Mouse (Mus musculus) heart, postnatal 10 days (tissue): ENCODE measurements around the gene Tmem147. TPM values are rescaled to one million over a fixed set of nuclear protein-coding genes. Genes with fewer than 3 reads are reported as not detected.

Source experiments
- total RNA-seq, 2 experiments: library from RNA; stranded (reverse); gene quantifications; 2 replicates each; pipeline ENCODE4 v1.2.3; 2021

The Tmem147 gene
- total RNA-seq, 2 experiments from 2014 or later = 229 to 244 TPM

Other genes with a start within 250 kb of the Tmem147 start
- not detected for gene Prodh2, start 235.9 kb downstream of the Tmem147 start, total RNA-seq
- gene Arhgap33, start 194.5 kb downstream of the Tmem147 start, total RNA-seq = 1 to 10 TPM; 3.7 to 3.9 TPM
- 100 to 1,000 TPM; 391 to 393 TPM for gene Hspb6, start 177.4 kb downstream of the Tmem147 start, total RNA-seq
- 1 to 10 TPM; 2.7 to 4.8 TPM for gene Proser3, start 177.2 kb downstream of the Tmem147 start, total RNA-seq
- 10 to 100 TPM; 15.0 to 23.6 TPM for gene Lin37, start 169.7 kb downstream of the Tmem147 start, total RNA-seq
- 10 to 100 TPM; 67.4 to 78.2 TPM for gene U2af1l4, start 166.2 kb downstream of the Tmem147 start, total RNA-seq
- gene Gm49396, start 166.2 kb downstream of the Tmem147 start, total RNA-seq = 1 to 10 TPM; 1.7 to 1.8 TPM
- gene Psenen, start 165.9 kb downstream of the Tmem147 start, total RNA-seq = 10 to 100 TPM; 78.2 to 80.1 TPM
- gene Igflr1, start 164.1 kb downstream of the Tmem147 start, total RNA-seq = 1 to 10 TPM; 1.6 to 2.0 TPM
- gene Kmt2b, start 140.8 kb downstream of the Tmem147 start, total RNA-seq = 10 to 100 TPM; 25.8 to 30.2 TPM
- gene Zbtb32, start 130.6 kb downstream of the Tmem147 start, total RNA-seq = not detected
- gene Upk1a, start 116.7 kb downstream of the Tmem147 start, total RNA-seq = under 1 TPM; 0.42 to 0.48 TPM
- gene Cox6b1, start 103.4 kb downstream of the Tmem147 start, total RNA-seq = 1,000 to 10,000 TPM; 4,137 to 4,381 TPM
- not detected for gene Etv2, start 93.7 kb downstream of the Tmem147 start, total RNA-seq
- gene Rbm42, start 79.2 kb downstream of the Tmem147 start, total RNA-seq = 10 to 100 TPM; 58.8 to 60.3 TPM
- gene Haus5, start 64.5 kb downstream of the Tmem147 start, total RNA-seq = 1 to 10 TPM; 6.7 to 7.7 TPM
- under 1 TPM in 1 of 2 experiments, not detected in 1; 0.67 TPM for gene Pmis2, start 57.9 kb downstream of the Tmem147 start, total RNA-seq
- not detected for gene 2200002J24Rik, start 30.6 kb downstream of the Tmem147 start, total RNA-seq
- gene Atp4a, start 17.3 kb downstream of the Tmem147 start, total RNA-seq = under 1 TPM in 1 of 2 experiments, not detected in 1; 0.12 TPM
- not detected for gene Gapdhs, start 14.1 kb upstream of the Tmem147 start, total RNA-seq
- 1 to 10 TPM; 4.5 to 4.8 TPM for gene Sbsn, start 21.9 kb upstream of the Tmem147 start, total RNA-seq
- gene Dmkn, start 34.2 kb upstream of the Tmem147 start, total RNA-seq = 1 to 10 TPM; 5.8 to 8.1 TPM
- not detected for gene Krtdap, start 58.4 kb upstream of the Tmem147 start, total RNA-seq
- gene Ffar2, start 94.2 kb upstream of the Tmem147 start, total RNA-seq = under 1 TPM; 0.35 to 0.57 TPM
- not detected for gene Ffar3, start 126.6 kb upstream of the Tmem147 start, total RNA-seq
- under 1 TPM in 1 of 2 experiments, not detected in 1; 0.05 TPM for gene Ffar1, start 132.0 kb upstream of the Tmem147 start, total RNA-seq
- 1 to 10 TPM; 1.1 to 1.4 TPM for gene Cd22, start 150.8 kb upstream of the Tmem147 start, total RNA-seq
- gene Mag, start 185.3 kb upstream of the Tmem147 start, total RNA-seq = under 1 TPM in 1 of 2 experiments, not detected in 1; 0.48 TPM
- 1 to 10 TPM; 1.5 to 4.1 TPM for gene Hamp2, start 195.1 kb upstream of the Tmem147 start, total RNA-seq
- 1 to 10 TPM; 5.2 to 6.6 TPM for gene Hamp, start 214.5 kb upstream of the Tmem147 start, total RNA-seq
- 100 to 1,000 TPM in 1 of 2 experiments, 10 to 100 TPM in 1; 98.7 to 109 TPM for gene Usf2, start 227.3 kb upstream of the Tmem147 start, total RNA-seq
- gene Lsr, start 243.9 kb upstream of the Tmem147 start, total RNA-seq = 1 to 10 TPM; 4.1 to 4.7 TPM
- gene Fam187b, start 244.2 kb upstream of the Tmem147 start, total RNA-seq = under 1 TPM; 0.25 to 0.36 TPM